Mouse (Mus musculus) kidney, embryonic 14.5 days (tissue): ENCODE data around the gene Prmt3. TPM values are rescaled to one million over a fixed set of nuclear protein-coding genes. Genes with fewer than 3 reads are reported as not detected.

ENCODE experiments used
- ATAC-seq: fragments of 200-750 bp; cut with Nextera tagmentation; 2 replicates; pipeline ENCODE4 v1.8.0; 2017; ENCODE audit warnings: moderate number of reproducible peaks, mild to moderate bottlenecking, moderate TSS enrichment, moderate library complexity; ENCODE audit not compliant: low FRiP score, low TSS enrichment
- H3K27ac ChIP-seq: fragments of 300-500 bp; sonication (generic); 2 replicates; pipeline ENCODE4 v1.5.1; 2014; ENCODE audit warnings: low read depth, mild to moderate bottlenecking, low read length, moderate library complexity, mixed read lengths
- H3K27me3 ChIP-seq: fragments of 300-500 bp; sonication (generic); 2 replicates; pipeline ENCODE4 v1.6.1; 2014; ENCODE audit warnings: mild to moderate bottlenecking, low read length; ENCODE audit not compliant: control insufficient read depth, insufficient read depth
- H3K36me3 ChIP-seq: fragments of 300-500 bp; sonication (generic); 2 replicates; pipeline ENCODE4 v1.6.1; 2014; ENCODE audit warnings: low read length, mixed read lengths; ENCODE audit not compliant: control insufficient read depth, insufficient read depth
- H3K4me1 ChIP-seq: fragments of 300-500 bp; sonication (generic); 2 replicates; pipeline ENCODE4 v1.6.1; 2014; ENCODE audit warnings: low read length, mixed read lengths; ENCODE audit not compliant: control insufficient read depth, insufficient read depth
- H3K4me2 ChIP-seq: fragments of 300-500 bp; sonication (generic); replicated peaks from 2 replicates; pipeline ENCODE4 v1.6.1; 2014; ENCODE audit warnings: low read depth, mild to moderate bottlenecking, low read length
- H3K4me3 ChIP-seq: fragments of 300-500 bp; sonication (generic); 2 replicates; pipeline ENCODE4 v1.5.1; 2014; ENCODE audit warnings: mild to moderate bottlenecking, low read length
- H3K9ac ChIP-seq: fragments of 300-500 bp; sonication (generic); 2 replicates; pipeline ENCODE4 v1.6.1; 2014; ENCODE audit warnings: low read depth, mild to moderate bottlenecking, low read length, moderate library complexity
- H3K9me3 ChIP-seq: fragments of 300-500 bp; sonication (generic); 2 replicates; pipeline ENCODE4 v1.6.1; 2016; ENCODE audit warnings: low read length; ENCODE audit not compliant: control insufficient read depth
- WGBS: fragments of 180-500 bp; shearing (Covaris S2); extraction: QIAGEN DNeasy Blood & Tissue Kit; methylation state at CpG from one replicate; pipeline ENCODE4 v1.1.7; 2014; 5-methylcytosine and 5-hydroxymethylcytosine counted together
- polyA plus RNA-seq: library from polyadenylated mRNA; unstranded; fragments of >200 nt; fragmentation: Nextera tagmentation; extraction: Ambion mirVana; gene quantifications from 2 replicates; pipeline ENCODE4 v1.2.1, GENCODE M21; 2014

The Prmt3 gene
- polyA plus RNA-seq, 1 experiment from 2014 or later = 82.8 TPM

GRCm38 (mm10) chr7:49824043-49824442, 45.9 kb downstream of the Prmt3 start:
- no peak for ATAC-seq
- peaks cover 39% of the 10 kb centered on the region for H3K36me3 ChIP-seq
- no peaks in the 10 kb centered on the region for H3K4me1 ChIP-seq
- no peak overlapping the region for H3K9ac ChIP-seq
- H3K4me3 ChIP-seq = no peak overlapping the region
- WGBS = 86% methylated on average over 6 of the region's 6 CpGs
- no peak overlapping the region for H3K4me2 ChIP-seq
- no peak overlapping the region for H3K27ac ChIP-seq
- H3K27me3 ChIP-seq = no peaks in the 10 kb centered on the region
- no peaks in the 10 kb centered on the region for H3K9me3 ChIP-seq

GRCm38 (mm10) chr7:49824581-49824980, 46.4 kb downstream of the Prmt3 start:
- H3K4me1 ChIP-seq = no peaks in the 10 kb centered on the region
- H3K9me3 ChIP-seq = no peaks in the 10 kb centered on the region
- H3K4me3 ChIP-seq = no peak overlapping the region
- peaks cover 44% of the 10 kb centered on the region for H3K36me3 ChIP-seq
- no peak overlapping the region for H3K4me2 ChIP-seq
- no peak overlapping the region for H3K27ac ChIP-seq
- no peak for ATAC-seq
- no peaks in the 10 kb centered on the region for H3K27me3 ChIP-seq
- no peak overlapping the region for H3K9ac ChIP-seq
- 76% methylated on average over 2 of the region's 2 CpGs for WGBS

GRCm38 (mm10) chr7:49825492-49825891, 47.3 kb downstream of the Prmt3 start:
- Histone ChIP-seq H3K27ac (no peak overlapping the region), H3K9me3 (no peaks in the 10 kb centered on the region), H3K27me3 (no peaks in the 10 kb centered on the region), H3K36me3 (peaks cover 49% of the 10 kb centered on the region), H3K4me1 (no peaks in the 10 kb centered on the region), H3K4me3 (no peak overlapping the region), H3K4me2 (no peak overlapping the region), H3K9ac (no peak overlapping the region)
- 93% methylated on average over 3 of the region's 3 CpGs for WGBS
- no peak for ATAC-seq

- Histone ChIP-seq H3K4me1 (no peaks in the 10 kb centered on the region), H3K9ac (no peak overlapping the region), H3K27ac (no peak overlapping the region), H3K36me3 (peaks cover 45% of the 10 kb centered on the region), H3K4me2 (no peak overlapping the region), H3K4me3 (no peak overlapping the region), H3K27me3 (no peaks in the 10 kb centered on the region), H3K9me3 (no peaks in the 10 kb centered on the region)
- no peak for ATAC-seq
- 73% methylated on average over 1 of the region's 1 CpGs for WGBS
These were observed 49.8 kb downstream of the Prmt3 start for GRCm38 (mm10) chr7:49827920-49828319.

GRCm38 (mm10) chr7:49842366-49843282, 64.5 kb downstream of the Prmt3 start:
- Histone ChIP-seq H3K4me1 (0 out of 2 replicates have a peak, but pooled peaks cover 9% of the 10 kb centered on the region), H3K4me3 (no peak overlapping the region), H3K27ac (peak overlapping the region; percentile 4; the same call in 1 of the 2 replicates), H3K36me3 (peaks cover 7% of the 10 kb centered on the region; the same call in 1 of the 2 replicates), H3K9me3 (no peaks in the 10 kb centered on the region), H3K9ac (no peak overlapping the region), H3K27me3 (no peaks in the 10 kb centered on the region), H3K4me2 (no peak overlapping the region)
- ATAC-seq = peak; percentile 93
- 26% methylated on average over 11 of the region's 11 CpGs for WGBS

GRCm38 (mm10) chr7:49843304-49843933, 65.3 kb downstream of the Prmt3 start:
- ATAC-seq = peak; percentile 41; the same call in 1 of the 2 replicates
- Histone ChIP-seq H3K4me1 (0 out of 2 replicates have a peak, but pooled peaks cover 9% of the 10 kb centered on the region), H3K4me2 (no peak overlapping the region)

GRCm38 (mm10) chr7:49847939-49848338, 69.8 kb downstream of the Prmt3 start:
- Histone ChIP-seq H3K9me3 (no peaks in the 10 kb centered on the region), H3K4me1 (0 out of 2 replicates have a peak, but pooled peaks cover 6% of the 10 kb centered on the region), H3K36me3 (peaks cover 11% of the 10 kb centered on the region; the same call in 1 of the 2 replicates), H3K27ac (no peak overlapping the region), H3K9ac (no peak overlapping the region), H3K27me3 (no peaks in the 10 kb centered on the region), H3K4me3 (no peak overlapping the region), H3K4me2 (no peak overlapping the region)
- no peak for ATAC-seq
- WGBS = 49% methylated on average over 2 of the region's 2 CpGs

More at GRCm38 (mm10) chr7:49843304-49843933, 65.3 kb downstream of the Prmt3 start:
- H3K9me3 ChIP-seq = no peaks in the 10 kb centered on the region
- H3K9ac ChIP-seq = no peak overlapping the region
- whole genome bisulfite sequencing = 45% methylated on average over 6 of the region's 6 CpGs
- H3K4me3 ChIP-seq = no peak overlapping the region
- no peak overlapping the region; the same call in 1 of the 2 replicates for H3K27ac ChIP-seq
- no peaks in the 10 kb centered on the region for H3K27me3 ChIP-seq
- H3K36me3 ChIP-seq = peaks cover 7% of the 10 kb centered on the region; the same call in 1 of the 2 replicates

- no peak for ATAC-seq
- H3K9ac ChIP-seq = no peak overlapping the region
These were observed 75.4 kb downstream of the Prmt3 start for GRCm38 (mm10) chr7:49853342-49854181.

More at GRCm38 (mm10) chr7:49853342-49854181, 75.4 kb downstream of the Prmt3 start:
- H3K4me2 ChIP-seq = no peak overlapping the region
- no peak overlapping the region for H3K4me3 ChIP-seq
- no peak overlapping the region for H3K27ac ChIP-seq
- 92% methylated on average over 5 of the region's 5 CpGs for WGBS
- peaks cover 15% of the 10 kb centered on the region; the same call in 1 of the 2 replicates for H3K36me3 ChIP-seq
- H3K9me3 ChIP-seq = no peaks in the 10 kb centered on the region
- no peaks in the 10 kb centered on the region for H3K4me1 ChIP-seq
- H3K27me3 ChIP-seq = no peaks in the 10 kb centered on the region
